Mouse (Mus musculus) small intestine, adult 2 months (tissue): ENCODE data around the gene Map3k7. TPM values are rescaled to one million over a fixed set of nuclear protein-coding genes. Genes with fewer than 3 reads are reported as not detected.

Experiments used
- H3K27ac ChIP-seq: fragments of 200-500 bp; 2 replicates; pipeline ENCODE4 v1.5.1; 2012; ENCODE audit warnings: low read depth, low read length, control low read depth, inconsistent platforms; ENCODE audit not compliant: insufficient read depth
- H3K27me3 ChIP-seq: fragments of 200-500 bp; 2 replicates; pipeline ENCODE4 v1.6.1; 2012; ENCODE audit warnings: mild to moderate bottlenecking, moderate library complexity, low read length, inconsistent platforms; ENCODE audit not compliant: control insufficient read depth, insufficient read depth
- H3K36me3 ChIP-seq: fragments of 200-500 bp; 2 replicates; pipeline ENCODE4 v1.6.1; 2012; ENCODE audit warnings: mild to moderate bottlenecking, low read length, control low read depth, inconsistent platforms; ENCODE audit not compliant: control insufficient read depth, insufficient read depth
- H3K4me1 ChIP-seq: fragments of 200-500 bp; 2 replicates; pipeline ENCODE4 v1.6.1; 2012; ENCODE audit warnings: low read length, inconsistent platforms, mixed read lengths; ENCODE audit not compliant: control insufficient read depth, insufficient read depth, insufficient read length
- H3K4me3 ChIP-seq: fragments of 200-500 bp; 2 replicates; pipeline ENCODE4 v1.5.1; 2012; ENCODE audit warnings: low read depth, mild to moderate bottlenecking, control low read depth, inconsistent platforms, low read length, moderate library complexity
- CTCF ChIP-seq: fragments of 200-500 bp; IDR thresholded peaks from 2 replicates; pipeline ENCODE4 v1.5.1; 2012; ENCODE audit warnings: low read depth, mild to moderate bottlenecking, control low read depth, inconsistent platforms, low read length, moderate library complexity, mixed read lengths; ENCODE audit not compliant: insufficient replicate concordance, insufficient read length; ENCODE audit errors: extremely low read depth
- POLR2A ChIP-seq: fragments of 200-500 bp; IDR thresholded peaks from 2 replicates; pipeline ENCODE4 v1.6.1; 2012; ENCODE audit warnings: low read depth, mild to moderate bottlenecking, control low read depth, inconsistent platforms, low read length, moderate library complexity
- WGBS: fragments of 180-500 bp; shearing (Covaris S2); methylation state at CpG from one replicate; pipeline ENCODE4 v1.1.7; 2018; 5-methylcytosine and 5-hydroxymethylcytosine counted together
- polyA plus RNA-seq: library from polyadenylated mRNA; depleted of rRNA; stranded (reverse); fragments of >200 nt; gene quantifications from 2 replicates; pipeline ENCODE4 v1.2.3, GENCODE M21; 2012; rRNA removed

The Map3k7 gene
- polyA plus RNA-seq = 9.7 and 26.0 TPM in 2 replicates

DNA sequence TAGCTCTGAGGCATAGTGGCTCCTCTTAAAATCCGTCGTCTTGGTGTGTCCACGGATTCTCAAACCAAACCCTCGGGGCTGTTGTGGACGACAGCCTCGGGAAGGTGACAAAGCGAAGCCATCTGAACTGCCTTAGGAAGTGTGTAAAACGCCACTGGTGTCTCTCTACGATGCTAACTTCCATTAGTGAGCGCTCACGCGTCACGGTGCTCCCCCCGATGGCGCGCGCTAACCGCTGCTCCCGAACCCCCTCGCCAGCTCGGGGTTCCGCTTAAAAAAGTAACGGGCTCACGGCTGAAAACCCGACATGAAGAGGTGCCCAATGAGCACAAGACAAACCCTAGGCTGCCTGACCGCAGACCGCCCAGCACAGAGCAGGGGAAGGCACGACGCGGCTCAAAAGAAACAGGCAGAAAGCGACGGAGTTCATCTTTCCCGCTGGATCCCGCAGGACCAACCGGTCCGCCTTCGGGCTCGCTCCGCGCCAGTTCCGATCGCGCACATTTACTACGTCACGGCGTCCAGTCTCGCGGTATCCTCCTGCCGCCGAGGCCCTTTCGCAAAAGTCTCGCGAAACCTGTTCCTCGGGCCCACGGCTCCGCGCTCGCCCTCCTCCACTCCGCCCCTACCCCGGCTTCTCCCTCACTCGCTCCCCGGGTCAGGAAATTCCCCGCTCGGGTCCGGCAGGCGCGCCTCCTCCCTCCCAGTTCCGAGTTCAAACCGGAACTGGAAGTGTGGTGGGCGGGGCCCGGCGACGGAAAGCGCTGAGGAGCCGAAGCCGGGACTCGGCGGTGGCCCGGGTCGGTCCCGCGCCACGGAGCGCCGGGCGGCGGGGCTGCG is at the start of gene Map3k7:
TSS of gene Map3k7 (plus strand) at position 744 of the 840 bp plus-strand sequence.
- no peaks in the 10 kb centered on the region for H3K36me3 ChIP-seq
- H3K27ac ChIP-seq = peak within 1 kb of the TSS; percentile 97
- H3K27me3 ChIP-seq = no peaks in the 10 kb centered on the region
- 0 out of 2 replicates have a peak, but pooled peaks cover 2% of the 10 kb centered on the region for H3K4me1 ChIP-seq
- under 1% methylated on average over 88 of the region's 88 CpGs for WGBS
- no peak for TF ChIP-seq CTCF
- no peak; the same call in none of the 2 replicates for TF ChIP-seq POLR2A
- H3K4me3 ChIP-seq = peak within 1 kb of the TSS; percentile 81

DNA sequence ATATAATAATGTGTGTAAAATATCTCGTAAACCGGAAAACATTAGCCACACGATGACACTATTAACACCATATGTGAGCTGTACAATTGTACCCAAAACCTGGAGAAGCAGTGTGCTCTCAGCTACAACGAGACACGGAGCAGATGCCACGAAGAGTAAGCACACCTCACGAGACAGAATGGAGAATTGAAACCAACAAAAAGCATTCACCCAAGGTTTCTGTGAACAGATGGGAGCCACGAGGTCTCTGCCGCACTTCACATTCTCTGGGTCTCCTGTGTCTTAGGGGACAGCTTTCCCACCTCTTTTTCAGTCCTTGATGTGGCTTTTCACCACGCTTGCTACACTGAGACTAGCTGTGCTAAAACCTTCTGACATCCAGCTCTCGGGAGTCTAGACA is 48.8 kb upstream of the Map3k7 start:
- H3K4me1 ChIP-seq = no peaks in the 10 kb centered on the region

DNA sequence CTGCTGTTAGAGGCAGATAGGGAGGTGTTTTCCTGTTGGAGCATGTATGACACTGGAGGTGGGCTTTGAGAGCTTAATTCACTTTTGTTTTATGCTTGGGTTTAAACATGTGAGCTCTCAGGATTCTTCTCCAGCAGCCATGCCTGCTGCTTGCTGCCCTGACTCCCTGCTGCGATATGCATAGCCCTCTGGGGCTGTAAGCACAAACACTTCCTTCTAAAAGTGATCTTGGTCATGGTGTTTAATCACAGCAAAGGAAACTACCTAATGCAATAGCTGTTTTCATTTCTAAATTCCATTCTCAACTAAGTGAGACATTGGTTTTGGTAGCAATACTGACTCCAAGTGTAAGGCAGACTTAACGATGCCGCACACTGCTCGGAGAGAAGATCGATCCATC is 45.2 kb upstream of the Map3k7 start:
- no peak overlapping the region for H3K27ac ChIP-seq
- no peaks in the 10 kb centered on the region for H3K4me1 ChIP-seq
- no peak for TF ChIP-seq CTCF
- no peak for TF ChIP-seq POLR2A
- H3K27me3 ChIP-seq = no peaks in the 10 kb centered on the region
- no peaks in the 10 kb centered on the region for H3K36me3 ChIP-seq
- WGBS = 93% methylated on average over 5 of the region's 5 CpGs
- H3K4me3 ChIP-seq = no peak overlapping the region

More for the DNA sequence above, 48.8 kb upstream of the Map3k7 start:
- Histone ChIP-seq H3K36me3 (no peaks in the 10 kb centered on the region), H3K27me3 (no peaks in the 10 kb centered on the region), H3K27ac (no peak overlapping the region), H3K4me3 (no peak overlapping the region)
- TF ChIP-seq CTCF (no peak), POLR2A (no peak)
- WGBS = 77% methylated on average over 11 of the region's 11 CpGs

DNA sequence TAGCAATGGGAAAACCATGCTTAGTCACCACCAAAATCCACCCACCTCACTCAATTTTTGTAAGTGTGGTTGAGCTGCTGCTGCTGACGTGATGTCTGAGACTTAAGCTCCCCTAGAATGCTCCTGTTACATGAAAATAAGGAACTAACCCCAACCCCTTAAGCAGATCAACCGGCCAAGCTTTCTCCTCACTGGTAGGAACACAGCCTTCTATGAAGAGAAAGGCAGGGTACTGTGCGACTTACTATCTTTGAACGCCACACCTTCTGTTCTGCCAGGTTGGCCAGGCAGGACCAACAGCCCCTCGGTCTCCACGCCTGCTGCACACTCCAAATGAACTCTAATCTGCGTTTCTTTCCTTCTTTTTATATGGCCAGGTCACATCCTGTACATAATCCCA is 41.7 kb upstream of the Map3k7 start:
- no peak overlapping the region for H3K4me3 ChIP-seq
- no peaks in the 10 kb centered on the region for H3K27me3 ChIP-seq
- no peaks in the 10 kb centered on the region for H3K36me3 ChIP-seq
- no peaks in the 10 kb centered on the region for H3K4me1 ChIP-seq
- H3K27ac ChIP-seq = no peak overlapping the region
- no peak for TF ChIP-seq POLR2A
- no peak for TF ChIP-seq CTCF
- 65% methylated on average over 7 of the region's 7 CpGs for WGBS

DNA sequence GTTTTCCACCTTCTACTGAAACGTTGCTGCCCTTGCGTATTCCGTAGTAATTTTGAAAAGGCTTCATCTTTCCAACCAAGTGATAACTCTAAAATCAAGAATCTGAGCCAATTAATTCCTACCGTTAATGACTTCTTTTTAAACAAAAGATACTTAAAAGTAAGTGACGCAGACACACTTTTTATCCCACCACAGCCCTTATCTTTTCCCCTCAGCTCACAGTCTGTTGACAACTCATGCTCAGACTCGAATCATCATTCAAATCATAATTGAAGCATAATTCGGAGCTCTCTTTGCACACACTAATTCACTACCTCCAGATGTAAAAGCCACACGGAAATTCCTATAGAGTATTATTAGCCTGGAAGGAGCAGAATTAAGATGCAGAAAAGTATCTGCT is 40.5 kb upstream of the Map3k7 start:
- no peaks in the 10 kb centered on the region for H3K27me3 ChIP-seq
- no peaks in the 10 kb centered on the region for H3K4me1 ChIP-seq
- no peaks in the 10 kb centered on the region for H3K36me3 ChIP-seq
- 76% methylated on average over 8 of the region's 8 CpGs for WGBS
- no peak overlapping the region for H3K27ac ChIP-seq
- TF ChIP-seq CTCF = no peak
- TF ChIP-seq POLR2A = no peak
- H3K4me3 ChIP-seq = no peak overlapping the region

DNA sequence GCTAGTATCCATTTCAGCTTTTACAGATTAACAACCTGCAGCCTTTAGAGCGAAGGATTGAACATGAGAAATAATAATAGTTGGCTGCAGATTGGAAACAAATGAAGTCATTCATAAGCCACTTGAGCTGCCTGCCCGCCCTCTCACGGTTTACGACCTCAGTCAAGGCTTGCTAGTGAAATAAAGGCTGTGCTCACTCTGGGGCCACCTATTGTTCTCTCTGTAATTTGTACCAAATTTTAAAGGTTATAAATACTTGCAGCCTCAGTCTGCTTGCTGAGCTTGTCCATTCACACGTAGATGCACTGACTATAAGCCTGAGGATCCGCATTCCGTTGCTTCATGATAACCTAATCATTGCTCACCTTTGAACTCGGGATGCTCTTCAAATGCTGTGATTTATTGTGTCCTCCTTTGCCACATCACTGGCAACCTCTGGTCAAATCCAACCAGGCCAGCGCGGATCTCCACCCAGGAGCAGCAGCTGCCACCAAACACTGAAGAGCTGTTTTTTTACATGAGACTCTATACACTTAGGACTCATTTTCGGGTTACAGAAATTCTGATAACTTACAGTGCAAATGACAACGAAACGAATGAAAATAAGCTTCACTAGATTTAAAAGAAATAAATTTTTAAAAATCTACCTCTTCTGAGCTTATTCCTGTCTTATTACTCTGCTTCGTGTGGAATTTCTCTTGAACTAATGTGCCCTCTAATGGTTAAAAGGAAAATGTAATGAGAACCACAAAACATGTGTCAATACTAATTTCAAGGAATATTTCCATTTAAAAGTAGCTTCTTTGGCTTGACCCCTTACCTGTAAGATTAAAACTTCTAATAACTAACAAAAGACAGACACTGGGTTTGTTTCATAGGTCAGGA is 39.4 kb upstream of the Map3k7 start:
- H3K4me1 ChIP-seq = no peaks in the 10 kb centered on the region
- 44% methylated on average over 14 of the region's 14 CpGs for WGBS
- no peaks in the 10 kb centered on the region for H3K36me3 ChIP-seq
- TF ChIP-seq POLR2A (no peak), CTCF (no peak)
- H3K4me3 ChIP-seq = no peak overlapping the region
- H3K27ac ChIP-seq = no peak overlapping the region
- H3K27me3 ChIP-seq = no peaks in the 10 kb centered on the region

DNA sequence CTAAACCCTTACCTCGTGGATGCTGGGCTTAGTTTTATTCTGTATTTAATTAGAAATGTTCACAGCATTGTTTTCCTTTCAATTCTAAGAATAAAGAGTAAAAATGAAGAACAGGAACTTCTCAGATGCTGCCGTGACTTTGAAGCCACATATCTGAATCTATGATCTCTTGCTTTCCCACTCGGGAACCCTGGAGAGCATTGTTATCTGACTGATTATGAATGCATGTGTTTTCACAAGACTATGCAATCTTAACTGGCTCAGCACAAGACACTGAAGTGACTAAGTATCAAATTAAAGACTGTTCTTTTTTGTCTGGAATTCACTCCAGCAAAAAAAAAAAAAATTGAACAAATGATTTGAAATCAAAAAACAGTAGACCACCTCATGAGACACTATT is 30.7 kb upstream of the Map3k7 start:
- Histone ChIP-seq H3K27me3 (peaks cover 19% of the 10 kb centered on the region), H3K4me3 (no peak overlapping the region), H3K4me1 (peaks cover 3% of the 10 kb centered on the region; the same call in 1 of the 2 replicates), H3K27ac (no peak overlapping the region), H3K36me3 (no peaks in the 10 kb centered on the region)
- WGBS = 44% methylated on average over 3 of the region's 3 CpGs
- TF ChIP-seq POLR2A = no peak
- TF ChIP-seq CTCF = no peak
